Mouse (Mus musculus) embryonic facial prominence, embryonic 12.5 days (tissue): ENCODE data around the gene Vmn2r27. TPM values are rescaled to one million over a fixed set of nuclear protein-coding genes. Genes with fewer than 3 reads are reported as not detected.

Experiments used
- ATAC-seq: fragments of 200-750 bp; cut with Nextera tagmentation; 2 replicates; pipeline ENCODE4 v1.8.0; 2017; ENCODE audit not compliant: insufficient number of reproducible peaks, insufficient read depth, low FRiP score, low TSS enrichment
- H3K27ac ChIP-seq: fragments of 300-500 bp; sonication (generic); 2 replicates; pipeline ENCODE4 v1.5.1; 2016; ENCODE audit warnings: mild to moderate bottlenecking
- H3K27me3 ChIP-seq: fragments of 300-500 bp; sonication (generic); 2 replicates; pipeline ENCODE4 v1.6.1; 2016; ENCODE audit warnings: mild to moderate bottlenecking, moderate library complexity
- H3K36me3 ChIP-seq: fragments of 300-500 bp; sonication (generic); 2 replicates; pipeline ENCODE4 v1.6.1; 2016; ENCODE audit warnings: mild to moderate bottlenecking
- H3K4me1 ChIP-seq: fragments of 300-500 bp; sonication (generic); 2 replicates; pipeline ENCODE4 v1.6.1; 2016
- H3K4me2 ChIP-seq: fragments of 300-500 bp; sonication (generic); replicated peaks from 2 replicates; pipeline ENCODE4 v1.6.1; 2016; ENCODE audit warnings: mild to moderate bottlenecking, moderate library complexity
- H3K4me3 ChIP-seq: fragments of 300-500 bp; sonication (generic); 2 replicates; pipeline ENCODE4 v1.5.1; 2016; ENCODE audit warnings: mild to moderate bottlenecking
- H3K9ac ChIP-seq: fragments of 300-500 bp; sonication (generic); 2 replicates; pipeline ENCODE4 v1.6.1; 2016; ENCODE audit warnings: mild to moderate bottlenecking, moderate library complexity
- H3K9me3 ChIP-seq: fragments of 300-500 bp; sonication (generic); 2 replicates; pipeline ENCODE4 v1.6.1; 2016; ENCODE audit warnings: mild to moderate bottlenecking, moderate library complexity
- WGBS: fragments of 180-500 bp; shearing (Covaris S2); methylation state at CpG from one replicate; pipeline ENCODE4 v1.1.7; 2016; 5-methylcytosine and 5-hydroxymethylcytosine counted together
- polyA plus RNA-seq: library from polyadenylated mRNA; unstranded; fragments of >200 nt; fragmentation: Nextera tagmentation; extraction: Ambion mirVana; gene quantifications from 2 replicates; pipeline ENCODE4 v1.2.1, GENCODE M21; 2016

The Vmn2r27 gene
- polyA plus RNA-seq, result not detected in 2 replicates

DNA sequence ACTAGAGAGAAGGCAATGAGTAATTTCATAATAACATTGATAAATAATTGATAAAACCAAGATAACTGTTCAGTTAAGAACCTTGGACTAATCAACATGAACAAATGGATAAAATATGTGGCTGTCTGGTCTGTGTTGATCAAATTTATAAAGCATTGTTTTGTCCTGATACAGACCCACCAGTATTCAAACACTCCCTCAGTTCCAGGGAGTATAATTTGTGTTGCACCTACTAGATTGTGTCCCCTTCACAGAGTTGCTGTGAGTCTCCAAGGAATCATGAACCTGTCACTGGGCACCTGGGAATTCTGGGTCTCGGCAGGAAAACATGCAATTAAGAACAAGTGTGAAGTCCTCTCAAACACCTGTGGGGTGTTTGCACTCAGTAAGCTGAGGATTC, at the start of gene Vmn2r27:
Vmn2r27 (minus strand) TSS at position 101 of the 400 bp plus-strand sequence.
- H3K4me2 ChIP-seq, result no peak within 1 kb of the TSS
- H3K36me3 ChIP-seq, result no peaks in the 10 kb centered on the region
- no peaks in the 10 kb centered on the region for H3K4me1 ChIP-seq
- 71% methylated on average over 1 of the region's 1 CpGs for WGBS
- ATAC-seq, result no peak
- H3K27ac ChIP-seq, result no peak within 1 kb of the TSS
- no peaks in the 10 kb centered on the region for H3K9me3 ChIP-seq
- no peaks in the 10 kb centered on the region for H3K27me3 ChIP-seq
- H3K4me3 ChIP-seq, result no peak within 1 kb of the TSS
- no peak within 1 kb of the TSS for H3K9ac ChIP-seq

DNA sequence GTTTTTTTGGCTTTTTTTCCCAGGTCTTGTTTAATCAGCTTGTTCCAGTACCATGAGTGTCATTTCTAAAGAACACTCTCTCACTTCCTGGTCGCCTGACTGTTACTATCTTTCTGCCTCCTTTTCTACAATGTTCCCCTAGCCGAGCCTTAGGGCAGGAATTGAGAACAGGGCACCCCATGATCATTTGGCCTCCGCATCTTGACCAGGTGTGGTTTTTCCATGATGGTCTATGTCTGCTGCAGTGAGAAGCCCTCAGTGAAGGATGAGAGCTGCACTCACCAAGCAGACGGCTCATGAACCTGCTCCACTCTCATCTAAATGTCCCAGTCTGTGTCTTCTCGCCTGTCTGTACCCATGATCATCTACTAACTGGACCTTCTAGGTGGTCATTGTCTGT, 46.6 kb upstream of the Vmn2r27 start:
- H3K27me3 ChIP-seq, result no peaks in the 10 kb centered on the region
- H3K36me3 ChIP-seq, result no peaks in the 10 kb centered on the region
- no peaks in the 10 kb centered on the region for H3K4me1 ChIP-seq
- H3K9ac ChIP-seq, result no peak overlapping the region
- no peak overlapping the region for H3K4me2 ChIP-seq
- H3K27ac ChIP-seq, result no peak overlapping the region
- WGBS, result 77% methylated on average over 5 of the region's 5 CpGs
- ATAC-seq, result no peak
- no peaks in the 10 kb centered on the region for H3K9me3 ChIP-seq
- no peak overlapping the region for H3K4me3 ChIP-seq

DNA sequence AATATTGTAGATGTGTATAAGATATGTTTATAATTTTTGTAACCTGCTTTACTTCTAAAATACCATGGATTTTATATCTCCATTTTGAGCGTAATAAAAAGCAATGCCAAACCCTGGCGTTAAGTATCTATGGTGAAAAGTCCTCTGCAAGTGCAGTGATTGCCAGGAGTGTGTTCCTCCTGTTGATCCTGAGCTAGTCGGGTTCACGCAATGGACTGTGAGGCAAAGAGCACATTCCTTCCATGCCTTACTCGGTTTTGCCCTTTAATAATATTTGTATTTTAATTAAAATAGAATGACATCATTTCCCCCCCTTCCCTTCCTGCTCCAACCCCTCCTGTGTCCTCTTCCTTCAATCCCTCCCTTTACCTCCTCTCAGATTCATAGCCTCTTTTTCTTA, 46.0 kb upstream of the Vmn2r27 start:
- no peak overlapping the region for H3K4me2 ChIP-seq
- ATAC-seq, result no peak
- H3K36me3 ChIP-seq, result no peaks in the 10 kb centered on the region
- no peaks in the 10 kb centered on the region for H3K9me3 ChIP-seq
- H3K4me1 ChIP-seq, result no peaks in the 10 kb centered on the region
- H3K27ac ChIP-seq, result no peak overlapping the region
- H3K27me3 ChIP-seq, result no peaks in the 10 kb centered on the region
- 73% methylated on average over 5 of the region's 5 CpGs for WGBS
- H3K9ac ChIP-seq, result no peak overlapping the region
- no peak overlapping the region for H3K4me3 ChIP-seq

DNA sequence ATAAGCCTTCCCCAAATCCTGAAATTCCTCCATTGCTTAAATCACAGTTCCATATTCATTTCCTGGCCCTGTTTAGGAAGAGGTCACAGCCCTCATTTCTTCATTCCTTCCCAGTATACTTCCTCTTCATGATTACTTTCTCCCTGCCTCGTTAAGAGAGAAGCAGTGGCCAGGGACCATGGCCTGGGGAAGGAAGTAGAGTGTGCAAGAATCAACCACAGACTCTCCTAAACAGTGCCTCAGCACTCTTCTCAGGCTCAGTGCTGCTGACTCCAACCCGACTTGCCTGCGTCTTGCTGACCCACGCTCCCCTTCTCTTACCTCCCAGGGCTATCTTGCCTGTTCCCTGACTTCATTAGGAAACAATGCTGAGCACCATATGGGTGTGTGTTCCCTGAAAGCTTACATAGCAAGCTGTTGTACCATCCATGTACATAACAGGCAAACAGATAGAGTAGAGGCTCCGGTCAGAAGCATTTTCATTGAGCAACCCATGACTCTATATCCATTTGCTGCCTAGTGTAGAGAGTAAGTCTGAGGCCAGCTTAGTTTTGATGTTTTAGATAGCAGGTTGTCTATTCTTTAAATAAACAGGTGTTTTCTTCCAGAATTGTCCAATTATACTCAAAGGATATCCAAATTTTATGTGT, 41.7 kb upstream of the Vmn2r27 start:
- Histone ChIP-seq H3K36me3 (no peaks in the 10 kb centered on the region), H3K4me2 (no peak overlapping the region), H3K27ac (no peak overlapping the region), H3K9me3 (no peaks in the 10 kb centered on the region), H3K4me3 (no peak overlapping the region), H3K27me3 (no peaks in the 10 kb centered on the region), H3K4me1 (no peaks in the 10 kb centered on the region), H3K9ac (no peak overlapping the region)
- no peak for ATAC-seq
- 73% methylated on average over 5 of the region's 5 CpGs for WGBS

DNA sequence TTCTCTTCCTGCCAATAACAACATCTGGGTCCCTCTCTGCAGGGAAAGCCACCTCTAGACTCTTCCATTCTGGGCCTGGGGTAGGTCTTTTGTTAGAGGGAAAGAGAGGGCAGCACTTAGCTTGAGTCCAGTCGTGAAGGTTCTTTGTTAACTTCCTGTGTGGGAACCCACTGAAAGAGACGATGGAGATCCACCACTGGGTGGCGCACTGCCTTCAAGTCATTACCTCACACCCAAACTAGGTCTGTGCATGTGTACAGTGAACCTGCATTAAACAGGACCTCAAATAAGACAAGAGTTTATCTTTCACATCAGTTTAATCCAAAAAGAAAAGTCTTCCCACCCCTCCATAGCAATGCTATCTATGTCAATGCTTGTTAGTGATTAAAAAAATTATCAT, 31.0 kb upstream of the Vmn2r27 start:
- WGBS, result 4% methylated on average over 3 of the region's 3 CpGs
- no peak overlapping the region for H3K4me3 ChIP-seq
- ATAC-seq, result no peak

DNA sequence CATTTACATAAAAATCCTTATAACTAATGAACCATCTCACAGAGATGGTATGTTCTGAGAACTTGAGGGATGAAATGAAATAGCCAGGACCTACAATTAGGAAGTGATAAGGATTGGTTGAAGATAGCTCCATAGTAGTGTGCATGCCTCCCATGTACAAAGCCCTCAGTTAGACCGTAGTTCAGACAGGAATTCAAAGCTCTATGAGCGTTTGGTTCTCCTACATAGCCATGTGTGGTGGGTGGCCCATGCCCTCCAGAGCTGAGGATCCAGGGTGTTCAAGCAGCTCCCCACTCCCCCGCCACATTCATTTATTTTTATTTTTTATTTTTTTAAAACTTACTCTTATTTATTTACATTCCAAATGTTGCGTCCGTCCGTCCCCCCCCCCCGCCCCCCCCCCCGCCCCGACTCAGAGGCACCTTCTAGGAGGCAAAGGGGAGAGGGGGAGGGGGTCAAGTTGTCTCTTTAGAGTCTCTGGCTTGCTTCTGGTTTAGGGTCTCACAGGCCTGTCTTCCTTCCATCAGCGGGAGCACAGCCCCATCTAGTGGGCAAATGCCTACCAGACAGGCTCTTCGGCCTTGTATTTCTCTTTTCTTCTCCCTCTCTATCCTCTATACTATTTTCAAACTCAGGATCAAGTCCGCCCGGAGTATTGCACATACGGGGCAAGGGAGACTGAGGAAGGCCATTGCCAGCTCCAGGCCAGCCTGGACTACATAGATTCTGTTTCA, 28.7 kb upstream of the Vmn2r27 start:
- ATAC-seq, result no peak
- 26% methylated on average over 11 of the region's 14 CpGs for WGBS
- H3K4me2 ChIP-seq, result no peak overlapping the region

More for the DNA sequence above, 31.0 kb upstream of the Vmn2r27 start:
- Histone ChIP-seq H3K36me3 (no peaks in the 10 kb centered on the region), H3K9ac (no peak overlapping the region), H3K4me1 (no peaks in the 10 kb centered on the region), H3K9me3 (no peaks in the 10 kb centered on the region), H3K4me2 (no peak overlapping the region), H3K27ac (no peak overlapping the region), H3K27me3 (no peaks in the 10 kb centered on the region)

DNA sequence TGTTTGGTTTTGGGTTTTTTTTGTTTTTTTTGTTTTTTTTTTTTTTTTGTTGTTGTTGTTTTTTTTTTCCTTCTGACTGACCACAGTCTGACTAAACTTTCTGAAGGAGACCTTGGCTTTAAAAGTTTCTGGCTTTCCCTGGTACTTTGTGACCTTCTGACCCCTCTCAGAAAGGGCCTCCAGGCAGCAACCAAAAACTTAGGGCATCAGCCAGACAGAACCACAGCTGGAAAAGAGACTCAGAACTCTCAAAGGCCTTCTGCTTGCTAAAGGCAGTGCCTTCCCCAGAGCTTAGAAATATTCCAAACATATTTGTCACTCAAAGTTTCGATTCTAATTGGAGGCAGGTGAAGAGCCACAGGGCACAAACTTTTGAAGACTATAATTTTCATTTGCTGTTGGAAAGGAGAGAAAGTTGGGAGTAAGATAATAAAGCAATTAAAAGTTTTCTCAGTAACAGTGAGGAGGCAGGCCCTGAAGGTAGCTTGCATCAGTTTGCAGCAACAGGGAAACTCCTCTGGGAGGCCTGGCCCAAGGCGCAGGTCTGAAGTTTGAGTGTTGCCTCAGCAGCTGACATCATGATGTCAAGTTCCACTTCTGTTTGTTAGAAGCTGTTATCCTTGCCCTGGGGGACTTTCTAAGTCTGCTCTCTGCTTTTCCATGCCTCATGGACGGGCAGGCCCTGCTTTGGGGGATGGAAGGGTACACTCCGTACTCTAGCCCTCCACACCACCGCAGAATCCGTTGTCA, 24.2 kb upstream of the Vmn2r27 start:
- Histone ChIP-seq H3K27me3 (no peaks in the 10 kb centered on the region), H3K4me2 (no peak overlapping the region), H3K4me3 (no peak overlapping the region), H3K9ac (no peak overlapping the region), H3K4me1 (no peaks in the 10 kb centered on the region), H3K36me3 (no peaks in the 10 kb centered on the region), H3K9me3 (no peaks in the 10 kb centered on the region), H3K27ac (no peak overlapping the region)
- WGBS, result 23% methylated on average over 6 of the region's 6 CpGs
- no peak for ATAC-seq

More for the DNA sequence above, 28.7 kb upstream of the Vmn2r27 start:
- Histone ChIP-seq H3K9me3 (no peaks in the 10 kb centered on the region), H3K27me3 (no peaks in the 10 kb centered on the region), H3K4me3 (no peak overlapping the region), H3K9ac (no peak overlapping the region), H3K27ac (no peak overlapping the region), H3K36me3 (no peaks in the 10 kb centered on the region), H3K4me1 (no peaks in the 10 kb centered on the region)

DNA sequence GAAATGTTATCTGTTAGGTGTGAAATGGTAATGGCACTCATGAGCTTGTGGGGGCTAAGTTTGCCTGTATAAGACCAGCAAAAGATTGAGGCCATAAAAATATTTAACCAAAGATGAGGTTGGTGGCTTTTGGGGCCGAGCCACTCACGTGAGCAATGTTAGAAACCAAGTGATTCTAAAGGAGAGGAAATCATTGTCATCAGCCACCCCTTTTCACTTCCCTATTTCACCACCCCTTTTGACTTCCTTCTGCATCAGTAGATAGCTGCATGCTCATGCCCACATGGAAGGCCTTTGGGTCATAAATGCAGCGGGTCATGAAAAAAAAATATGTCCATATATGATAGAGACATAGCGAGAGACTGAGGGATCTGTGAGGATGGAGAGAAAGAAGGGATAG, 29.5 kb downstream of the Vmn2r27 start:
- Histone ChIP-seq H3K9ac (no peak overlapping the region), H3K4me1 (no peaks in the 10 kb centered on the region), H3K9me3 (no peaks in the 10 kb centered on the region), H3K27me3 (no peaks in the 10 kb centered on the region), H3K36me3 (no peaks in the 10 kb centered on the region), H3K4me3 (no peak overlapping the region), H3K4me2 (no peak overlapping the region), H3K27ac (no peak overlapping the region)
- no peak for ATAC-seq
- WGBS, result 81% methylated on average over 4 of the region's 4 CpGs

DNA sequence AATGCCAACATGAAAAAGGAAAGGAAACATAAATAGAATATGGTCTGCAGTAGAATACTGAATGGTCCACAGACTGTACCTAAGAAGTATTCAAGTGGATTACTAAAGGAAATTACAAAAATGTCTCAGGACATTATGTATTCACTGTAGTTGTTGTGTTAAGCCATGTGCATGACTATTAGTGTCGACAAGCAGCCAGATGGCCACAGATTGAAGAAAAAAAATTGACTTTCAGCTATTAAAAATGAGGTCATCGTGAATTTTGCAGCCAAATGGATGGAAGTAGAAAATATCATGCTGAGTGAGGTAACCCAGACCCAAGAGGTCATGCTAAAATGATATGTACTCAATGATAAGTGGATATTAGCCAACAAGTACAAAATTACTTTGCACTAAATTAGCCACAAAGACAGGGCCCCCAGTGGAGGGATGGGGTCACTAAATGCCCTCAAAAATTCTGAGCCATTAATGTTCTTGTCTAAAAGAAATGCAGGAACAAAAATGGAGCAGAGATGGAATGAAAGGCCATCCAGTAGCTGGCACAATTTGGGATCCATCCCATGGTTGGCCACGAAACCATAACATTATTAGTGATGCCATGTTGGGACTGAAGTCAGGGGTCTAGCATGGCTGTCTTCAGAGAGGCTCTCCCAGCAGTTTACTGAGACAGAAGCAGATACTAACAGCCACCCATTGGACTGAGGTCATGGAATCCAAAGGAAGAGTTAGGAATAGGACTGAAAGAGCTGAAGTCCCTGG, 63.0 kb downstream of the Vmn2r27 start:
- H3K36me3 ChIP-seq, result no peaks in the 10 kb centered on the region
- H3K9me3 ChIP-seq, result no peaks in the 10 kb centered on the region
- ATAC-seq, result no peak
- no peaks in the 10 kb centered on the region for H3K4me1 ChIP-seq
- no peak overlapping the region for H3K4me2 ChIP-seq
- H3K27ac ChIP-seq, result no peak overlapping the region
- H3K27me3 ChIP-seq, result no peaks in the 10 kb centered on the region
- WGBS, result 81% methylated on average over 3 of the region's 3 CpGs
- no peak overlapping the region for H3K9ac ChIP-seq
- no peak overlapping the region for H3K4me3 ChIP-seq

DNA sequence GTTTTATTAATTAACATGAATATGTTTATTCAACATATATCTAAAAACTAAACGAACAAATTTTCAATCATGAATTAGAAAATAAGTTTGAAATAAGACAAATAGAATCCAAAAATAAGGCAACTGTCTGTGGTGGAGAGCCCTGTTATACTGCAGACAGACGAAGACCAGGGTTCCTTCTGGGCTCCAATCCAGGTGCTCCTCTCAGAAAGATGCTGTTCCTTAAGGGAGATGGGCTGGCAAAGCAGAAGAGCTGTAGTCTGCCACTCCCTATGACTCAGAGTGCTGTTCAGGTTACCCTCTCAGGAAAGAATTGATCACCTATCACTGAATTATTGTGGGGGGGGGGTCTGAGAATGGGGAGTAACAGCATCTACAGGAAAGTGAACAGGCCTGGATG, 65.1 kb downstream of the Vmn2r27 start:
- H3K27ac ChIP-seq, result no peak overlapping the region
- ATAC-seq, result no peak
- 79% methylated on average over 2 of the region's 2 CpGs for WGBS

DNA sequence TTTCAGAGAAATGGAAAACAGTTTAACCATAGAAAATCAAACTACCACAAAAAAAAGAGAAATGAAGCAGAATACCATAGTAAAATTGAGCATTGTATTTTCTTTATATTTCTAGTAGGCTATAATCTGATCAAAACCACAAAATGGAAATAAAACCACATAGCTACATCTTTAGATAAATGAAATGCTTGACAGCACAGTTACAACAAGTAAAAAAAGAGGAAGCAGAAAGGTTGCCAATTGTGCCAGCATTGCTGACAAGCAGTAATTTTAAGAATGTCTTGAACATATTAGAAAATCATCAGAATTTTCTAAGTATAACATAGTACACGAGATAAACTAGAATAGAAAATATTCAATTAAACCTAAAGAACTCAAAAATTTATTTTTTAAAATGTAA, 81.8 kb downstream of the Vmn2r27 start:
- H3K36me3 ChIP-seq, result no peaks in the 10 kb centered on the region
- ATAC-seq, result no peak
- no peak overlapping the region for H3K4me2 ChIP-seq
- H3K4me3 ChIP-seq, result no peak overlapping the region
- H3K27me3 ChIP-seq, result no peaks in the 10 kb centered on the region
- no peak overlapping the region for H3K9ac ChIP-seq
- H3K9me3 ChIP-seq, result no peaks in the 10 kb centered on the region
- 49% methylated on average over 1 of the region's 1 CpGs for WGBS
- no peaks in the 10 kb centered on the region for H3K4me1 ChIP-seq
- no peak overlapping the region for H3K27ac ChIP-seq

More for the DNA sequence above, 65.1 kb downstream of the Vmn2r27 start:
- no peaks in the 10 kb centered on the region for H3K9me3 ChIP-seq
- no peak overlapping the region for H3K4me3 ChIP-seq
- H3K36me3 ChIP-seq, result no peaks in the 10 kb centered on the region
- no peak overlapping the region for H3K9ac ChIP-seq
- H3K4me1 ChIP-seq, result no peaks in the 10 kb centered on the region
- H3K4me2 ChIP-seq, result no peak overlapping the region
- H3K27me3 ChIP-seq, result no peaks in the 10 kb centered on the region
